Mouse (Mus musculus) myocyte (in vitro differentiated cells): ENCODE measurements around the gene Dlgap4.

Experiments used
- CEBPB ChIP-seq: IDR thresholded peaks from 2 replicates; pipeline ENCODE4 v1.6.1; 2011; ENCODE audit warnings: mild to moderate bottlenecking, moderate library complexity; ENCODE audit not compliant: poor library complexity, insufficient read depth, severe bottlenecking
- MYOD1 ChIP-seq, 3 experiments: IDR thresholded peaks; one replicate each; pipeline ENCODE4 v1.6.1; 2011; ENCODE audit warnings: control low read depth in 2 of 3, low read depth in 2 of 3, mild to moderate bottlenecking in 2 of 3, moderate library complexity in 1 of 3; ENCODE audit not compliant: insufficient read length in 2 of 3, control insufficient read depth in 1 of 3
- MYOG ChIP-seq, 3 experiments: IDR thresholded peaks; one replicate each; pipeline ENCODE4 v1.6.1; 2011; ENCODE audit warnings: control low read depth in 2 of 3, low read depth in 2 of 3, mild to moderate bottlenecking in 2 of 3; ENCODE audit not compliant: insufficient read length in 2 of 3, control insufficient read depth in 1 of 3, insufficient read depth in 1 of 3
- POLR2A ChIP-seq: IDR thresholded peaks from one replicate; pipeline ENCODE4 v1.6.1; 2011; ENCODE audit warnings: low read depth, mild to moderate bottlenecking, control low read depth, moderate library complexity; ENCODE audit not compliant: insufficient read length
- TCF12 ChIP-seq: IDR thresholded peaks from one replicate; pipeline ENCODE4 v1.6.1; 2011; ENCODE audit warnings: mild to moderate bottlenecking, control low read depth; ENCODE audit not compliant: poor library complexity, insufficient read depth, severe bottlenecking

DNA sequence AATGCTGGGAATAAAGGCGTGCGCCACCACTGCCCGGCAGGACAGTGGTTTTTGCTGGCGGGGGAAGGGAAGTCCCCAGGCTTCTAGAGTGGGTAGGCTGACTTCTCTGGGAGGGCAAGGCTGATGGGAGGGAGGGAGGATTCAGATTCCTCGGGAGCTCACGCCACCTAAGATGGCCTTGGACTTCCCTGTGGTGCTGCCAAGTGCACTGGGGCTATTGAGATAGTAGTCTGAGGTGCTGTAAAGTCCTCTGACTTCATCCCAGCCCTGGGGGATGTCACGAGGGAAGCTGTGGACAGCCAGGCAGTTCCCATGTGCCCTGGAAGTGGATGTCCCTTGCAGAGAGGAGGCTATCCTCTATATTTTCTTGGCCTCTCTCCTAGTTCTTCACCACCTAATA, 124.5 kb downstream of the Dlgap4 start:
- no peak for TF ChIP-seq TCF12
- TF ChIP-seq POLR2A = peak; percentile 28
- TF ChIP-seq MYOG (IDR thresholded peaks at IDR 0.05; ENCODE audit: control insufficient read depth in 1 of 3, insufficient read depth in 1 of 3, insufficient read length in 2 of 3, low read depth in 2 of 3) = no peak
- no peak for TF ChIP-seq MYOD1 (IDR thresholded peaks at IDR 0.05; ENCODE audit: control insufficient read depth in 1 of 3, insufficient read length in 2 of 3, low read depth in 2 of 3)
- no peak for TF ChIP-seq CEBPB
